Mouse (Mus musculus): Measurements from ENCODE around the gene Itpr2. TPM values are rescaled to one million over a fixed set of nuclear protein-coding genes. Genes with fewer than 3 reads are reported as not detected.

Gene Itpr2
- polyA plus RNA-seq, 1 experiment from 2014 or later: 7.6 TPM

DNA sequence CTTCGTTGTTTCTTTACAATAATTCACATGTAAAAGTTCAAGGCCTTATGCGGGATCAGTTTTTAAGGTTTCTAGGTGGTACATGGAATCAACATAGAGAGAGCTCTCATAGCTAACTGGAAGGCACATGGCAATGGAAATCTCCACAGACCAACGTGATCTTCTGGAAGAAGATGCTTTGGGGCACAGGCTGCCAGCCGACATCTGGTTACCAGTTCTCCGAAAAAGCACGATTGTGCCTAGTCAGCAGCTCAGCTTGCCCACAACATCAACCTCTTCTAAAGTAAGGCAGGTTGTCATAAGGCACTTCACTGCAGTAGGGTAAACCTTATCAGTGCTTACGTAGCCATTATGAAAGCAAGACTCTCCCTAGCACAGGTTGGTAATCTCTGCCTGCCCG, 175.4 kb downstream of the Itpr2 start:
- 92% methylated on average over 8 of the region's 8 CpGs for WGBS
- ATAC-seq (replicated peaks; ENCODE audit: low FRiP score, low TSS enrichment, low read depth) (no peak), DNase-seq (ENCODE audit: low spot score) (no peak)
- no peak overlapping the region for H3K4me3 ChIP-seq (ENCODE audit: low read depth, low read length)
- peaks cover 20% of the 10 kb centered on the region for H3K4me1 ChIP-seq (replicated peaks; ENCODE audit: control insufficient read depth, insufficient read depth, low read length)
- no peaks in the 10 kb centered on the region for H3K9me3 ChIP-seq (ENCODE audit: control insufficient read depth, low read length)
- H3K9ac ChIP-seq (ENCODE audit: low read length): no peak overlapping the region
- no peaks in the 10 kb centered on the region for H3K27me3 ChIP-seq (replicated peaks; ENCODE audit: control insufficient read depth, insufficient read depth, low read length)
- H3K36me3 ChIP-seq (ENCODE audit: control insufficient read depth, insufficient read depth, low read length): no peaks in the 10 kb centered on the region
- H3K27ac ChIP-seq (ENCODE audit: low read depth): no peak overlapping the region
- H3K4me2 ChIP-seq (ENCODE audit: low read length): no peak overlapping the region

DNA sequence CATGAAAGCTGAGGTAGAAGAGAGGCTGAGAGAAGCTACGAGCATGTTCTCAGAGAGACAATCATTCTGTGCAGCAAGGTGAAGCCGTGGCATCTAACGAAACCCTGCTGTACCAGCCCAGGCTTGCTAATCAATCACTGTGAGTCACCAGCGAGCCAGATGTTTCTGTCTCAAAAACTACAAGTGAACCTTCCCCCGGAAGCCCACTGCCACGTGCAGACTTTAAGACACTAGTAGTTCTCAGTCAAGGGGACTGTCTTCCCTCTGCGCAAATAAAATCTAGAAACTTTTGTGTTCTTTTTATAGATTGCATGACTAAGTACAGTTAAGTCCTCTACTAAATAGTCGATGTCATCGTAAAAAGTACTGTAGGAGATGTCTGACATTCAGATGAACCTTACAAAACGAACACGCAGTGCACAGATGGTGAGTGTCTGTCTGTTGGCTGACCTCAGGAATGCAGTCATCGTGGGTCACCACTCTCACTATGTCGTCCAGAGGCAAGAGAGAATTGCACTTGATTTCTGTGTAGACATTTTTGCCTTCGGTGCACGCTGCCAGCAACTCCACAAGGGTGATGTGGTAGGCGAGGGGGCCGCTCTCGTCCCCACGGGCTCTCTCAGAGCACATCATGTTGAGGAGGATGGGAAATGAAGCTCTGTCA, 177.3 kb downstream of the Itpr2 start:
- H3K36me3 ChIP-seq (ENCODE audit: control insufficient read depth, insufficient read depth, low read length): no peaks in the 10 kb centered on the region
- H3K9me3 ChIP-seq (ENCODE audit: control insufficient read depth, low read length): no peaks in the 10 kb centered on the region
- ATAC-seq (replicated peaks; ENCODE audit: low FRiP score, low TSS enrichment, low read depth) (no peak), DNase-seq (ENCODE audit: low spot score) (no peak)
- H3K27ac ChIP-seq (ENCODE audit: low read depth): no peak overlapping the region
- H3K27me3 ChIP-seq (replicated peaks; ENCODE audit: control insufficient read depth, insufficient read depth, low read length): no peaks in the 10 kb centered on the region
- no peak overlapping the region for H3K4me3 ChIP-seq (ENCODE audit: low read depth, low read length)
- no peak overlapping the region for H3K4me2 ChIP-seq (ENCODE audit: low read length)
- 59% methylated on average over 19 of the region's 19 CpGs for WGBS
- peaks cover 17% of the 10 kb centered on the region for H3K4me1 ChIP-seq (replicated peaks; ENCODE audit: control insufficient read depth, insufficient read depth, low read length)
- H3K9ac ChIP-seq (ENCODE audit: low read length): no peak overlapping the region

- H3K9ac ChIP-seq (ENCODE audit: low read length): no peak overlapping the region
- DNase-seq (ENCODE audit: low spot score) (no peak), ATAC-seq (replicated peaks; ENCODE audit: low FRiP score, low TSS enrichment, low read depth) (no peak)
- 27% methylated on average over 7 of the region's 7 CpGs for WGBS
- no peak overlapping the region for H3K4me2 ChIP-seq (ENCODE audit: low read length)
- H3K27me3 ChIP-seq (replicated peaks; ENCODE audit: control insufficient read depth, insufficient read depth, low read length): no peaks in the 10 kb centered on the region
- H3K36me3 ChIP-seq (ENCODE audit: control insufficient read depth, insufficient read depth, low read length): no peaks in the 10 kb centered on the region
- H3K4me3 ChIP-seq (ENCODE audit: low read depth, low read length): no peak overlapping the region
- peaks cover 17% of the 10 kb centered on the region for H3K4me1 ChIP-seq (replicated peaks; ENCODE audit: control insufficient read depth, insufficient read depth, low read length)
- no peak overlapping the region for H3K27ac ChIP-seq (ENCODE audit: low read depth)
- H3K9me3 ChIP-seq (ENCODE audit: control insufficient read depth, low read length): no peaks in the 10 kb centered on the region
These were observed 179.5 kb downstream of the Itpr2 start for GRCm38 (mm10) chr6:146322555-146322954.

DNA sequence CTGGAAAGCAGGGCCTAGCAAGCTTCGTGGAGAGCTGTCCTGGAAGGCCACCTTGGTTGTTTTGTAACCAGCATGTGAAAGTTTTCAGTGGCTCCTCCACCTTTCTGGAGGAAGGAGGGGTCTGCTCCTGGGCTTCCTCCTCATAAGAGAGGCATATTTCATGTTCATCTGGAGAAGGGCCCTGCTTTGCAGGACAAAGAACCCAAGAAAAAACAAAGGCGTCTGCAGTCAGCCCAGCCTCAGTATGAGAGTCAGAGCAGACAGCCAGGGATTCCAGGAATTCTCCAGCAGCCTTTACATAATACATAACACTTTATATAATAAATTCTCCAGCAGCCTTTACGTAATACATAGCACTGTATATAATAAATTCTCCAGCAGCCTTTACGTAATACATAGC, 180.1 kb downstream of the Itpr2 start:
- WGBS: 20% methylated on average over 4 of the region's 4 CpGs
- no peaks in the 10 kb centered on the region for H3K9me3 ChIP-seq (ENCODE audit: control insufficient read depth, low read length)
- no peak overlapping the region for H3K4me2 ChIP-seq (ENCODE audit: low read length)
- H3K9ac ChIP-seq (ENCODE audit: low read length): no peak overlapping the region
- H3K4me1 ChIP-seq (replicated peaks; ENCODE audit: control insufficient read depth, insufficient read depth, low read length): peaks cover 19% of the 10 kb centered on the region
- no peaks in the 10 kb centered on the region for H3K36me3 ChIP-seq (ENCODE audit: control insufficient read depth, insufficient read depth, low read length)
- H3K27me3 ChIP-seq (replicated peaks; ENCODE audit: control insufficient read depth, insufficient read depth, low read length): no peaks in the 10 kb centered on the region
- H3K4me3 ChIP-seq (ENCODE audit: low read depth, low read length): no peak overlapping the region
- ATAC-seq (replicated peaks; ENCODE audit: low FRiP score, low TSS enrichment, low read depth) (0 out of 2 replicates have a peak, but pooled peaks have one; percentile 52), DNase-seq (ENCODE audit: low spot score) (peak; percentile 56)
- H3K27ac ChIP-seq (ENCODE audit: low read depth): peak overlapping the region; percentile 24; the same call in 1 of the 2 replicates

DNA sequence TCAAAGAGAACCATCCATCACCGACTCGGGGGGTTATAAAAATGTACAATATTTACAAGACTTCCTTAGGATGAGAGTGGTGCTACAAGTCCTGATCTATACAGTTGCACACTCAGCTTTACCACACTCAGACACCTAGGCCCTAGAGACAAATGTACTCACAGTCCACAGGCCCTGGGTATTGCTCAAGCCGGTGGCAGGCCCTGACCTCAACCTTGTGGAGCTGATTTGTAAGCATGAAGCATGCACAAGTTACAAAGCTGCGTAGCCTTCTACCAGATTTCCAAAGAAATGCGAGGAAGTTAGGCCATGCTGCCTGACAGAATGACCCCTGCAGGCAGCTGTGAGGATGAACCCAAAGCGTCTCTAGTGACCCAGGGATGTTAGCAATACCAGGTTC, 185.6 kb downstream of the Itpr2 start:
- H3K27me3 ChIP-seq (replicated peaks; ENCODE audit: control insufficient read depth, insufficient read depth, low read length): no peaks in the 10 kb centered on the region
- H3K4me1 ChIP-seq (replicated peaks; ENCODE audit: control insufficient read depth, insufficient read depth, low read length): peaks cover 2% of the 10 kb centered on the region; the same call in 1 of the 2 replicates
- no peak overlapping the region for H3K4me2 ChIP-seq (ENCODE audit: low read length)
- no peak overlapping the region for H3K27ac ChIP-seq (ENCODE audit: low read depth)
- DNase-seq (ENCODE audit: low spot score) (no peak), ATAC-seq (replicated peaks; ENCODE audit: low FRiP score, low TSS enrichment, low read depth) (no peak)
- H3K9ac ChIP-seq (ENCODE audit: low read length): no peak overlapping the region
- H3K9me3 ChIP-seq (ENCODE audit: control insufficient read depth, low read length): no peaks in the 10 kb centered on the region
- no peak overlapping the region for H3K4me3 ChIP-seq (ENCODE audit: low read depth, low read length)
- WGBS: 73% methylated on average over 6 of the region's 6 CpGs
- no peaks in the 10 kb centered on the region for H3K36me3 ChIP-seq (ENCODE audit: control insufficient read depth, insufficient read depth, low read length)

GRCm38 (mm10) chr6:146315153-146315552, 186.9 kb downstream of the Itpr2 start:
- no peak overlapping the region for H3K9ac ChIP-seq (ENCODE audit: low read length)
- no peaks in the 10 kb centered on the region for H3K9me3 ChIP-seq (ENCODE audit: control insufficient read depth, low read length)
- no peak overlapping the region for H3K4me2 ChIP-seq (ENCODE audit: low read length)
- H3K36me3 ChIP-seq (ENCODE audit: control insufficient read depth, insufficient read depth, low read length): no peaks in the 10 kb centered on the region
- H3K27me3 ChIP-seq (replicated peaks; ENCODE audit: control insufficient read depth, insufficient read depth, low read length): no peaks in the 10 kb centered on the region
- peaks cover 2% of the 10 kb centered on the region; the same call in 1 of the 2 replicates for H3K4me1 ChIP-seq (replicated peaks; ENCODE audit: control insufficient read depth, insufficient read depth, low read length)
- no peak for ATAC-seq (replicated peaks; ENCODE audit: low FRiP score, low TSS enrichment, low read depth)
- no peak overlapping the region for H3K27ac ChIP-seq (ENCODE audit: low read depth)
- WGBS: 84% methylated on average over 8 of the region's 8 CpGs
- H3K4me3 ChIP-seq (ENCODE audit: low read depth, low read length): no peak overlapping the region
- DNase-seq (ENCODE audit: low spot score): no peak

- ATAC-seq (replicated peaks; ENCODE audit: low FRiP score, low TSS enrichment, low read depth) (no peak), DNase-seq (ENCODE audit: low spot score) (no peak)
- H3K36me3 ChIP-seq (ENCODE audit: control insufficient read depth, insufficient read depth, low read length): no peaks in the 10 kb centered on the region
- peaks cover 6% of the 10 kb centered on the region; the same call in 1 of the 2 replicates for H3K4me1 ChIP-seq (replicated peaks; ENCODE audit: control insufficient read depth, insufficient read depth, low read length)
- H3K27me3 ChIP-seq (replicated peaks; ENCODE audit: control insufficient read depth, insufficient read depth, low read length): no peaks in the 10 kb centered on the region
- WGBS: 91% methylated on average over 5 of the region's 5 CpGs
- H3K27ac ChIP-seq (ENCODE audit: low read depth): no peak overlapping the region
- H3K4me2 ChIP-seq (ENCODE audit: low read length): no peak overlapping the region
- H3K9me3 ChIP-seq (ENCODE audit: control insufficient read depth, low read length): no peaks in the 10 kb centered on the region
- no peak overlapping the region for H3K4me3 ChIP-seq (ENCODE audit: low read depth, low read length)
- H3K9ac ChIP-seq (ENCODE audit: low read length): no peak overlapping the region
These were observed 187.7 kb downstream of the Itpr2 start for GRCm38 (mm10) chr6:146314304-146314703.

GRCm38 (mm10) chr6:146313396-146313795, 188.6 kb downstream of the Itpr2 start:
- Histone ChIP-seq H3K4me1 (replicated peaks; ENCODE audit: control insufficient read depth, insufficient read depth, low read length) (peaks cover 6% of the 10 kb centered on the region; the same call in 1 of the 2 replicates), H3K27ac (ENCODE audit: low read depth) (no peak overlapping the region), H3K4me3 (ENCODE audit: low read depth, low read length) (no peak overlapping the region), H3K36me3 (ENCODE audit: control insufficient read depth, insufficient read depth, low read length) (no peaks in the 10 kb centered on the region), H3K9ac (ENCODE audit: low read length) (no peak overlapping the region), H3K27me3 (replicated peaks; ENCODE audit: control insufficient read depth, insufficient read depth, low read length) (no peaks in the 10 kb centered on the region), H3K4me2 (ENCODE audit: low read length) (no peak overlapping the region), H3K9me3 (ENCODE audit: control insufficient read depth, low read length) (no peaks in the 10 kb centered on the region)
- ATAC-seq (replicated peaks; ENCODE audit: low FRiP score, low TSS enrichment, low read depth) (no peak), DNase-seq (ENCODE audit: low spot score) (no peak)
- WGBS: 91% methylated on average over 4 of the region's 4 CpGs

- Histone ChIP-seq H3K9ac (ENCODE audit: low read length) (no peak overlapping the region), H3K9me3 (ENCODE audit: control insufficient read depth, low read length) (no peaks in the 10 kb centered on the region), H3K4me1 (replicated peaks; ENCODE audit: control insufficient read depth, insufficient read depth, low read length) (0 out of 2 replicates have a peak, but pooled peaks cover 4% of the 10 kb centered on the region), H3K4me3 (ENCODE audit: low read depth, low read length) (no peak overlapping the region), H3K27me3 (replicated peaks; ENCODE audit: control insufficient read depth, insufficient read depth, low read length) (no peaks in the 10 kb centered on the region), H3K27ac (ENCODE audit: low read depth) (no peak overlapping the region), H3K4me2 (ENCODE audit: low read length) (no peak overlapping the region), H3K36me3 (ENCODE audit: control insufficient read depth, insufficient read depth, low read length) (no peaks in the 10 kb centered on the region)
- 50% methylated on average over 2 of the region's 2 CpGs for WGBS
- no peak for ATAC-seq (replicated peaks; ENCODE audit: low FRiP score, low TSS enrichment, low read depth)
- DNase-seq (ENCODE audit: low spot score): no peak
These were observed 191.8 kb downstream of the Itpr2 start for GRCm38 (mm10) chr6:146310210-146310609.

Data from intestine, embryonic 14.5 days (tissue).